Mouse (Mus musculus) spleen, adult 18-20 months (tissue): ENCODE results near the gene Zxdc.

Experiments used
- DNase-seq, 2 experiments: peaks; one replicate each; pipeline ENCODE4 v3.0.0; 2022; ENCODE audit warnings: mixed read lengths in 2 of 2

Gene Zxdc

DNA sequence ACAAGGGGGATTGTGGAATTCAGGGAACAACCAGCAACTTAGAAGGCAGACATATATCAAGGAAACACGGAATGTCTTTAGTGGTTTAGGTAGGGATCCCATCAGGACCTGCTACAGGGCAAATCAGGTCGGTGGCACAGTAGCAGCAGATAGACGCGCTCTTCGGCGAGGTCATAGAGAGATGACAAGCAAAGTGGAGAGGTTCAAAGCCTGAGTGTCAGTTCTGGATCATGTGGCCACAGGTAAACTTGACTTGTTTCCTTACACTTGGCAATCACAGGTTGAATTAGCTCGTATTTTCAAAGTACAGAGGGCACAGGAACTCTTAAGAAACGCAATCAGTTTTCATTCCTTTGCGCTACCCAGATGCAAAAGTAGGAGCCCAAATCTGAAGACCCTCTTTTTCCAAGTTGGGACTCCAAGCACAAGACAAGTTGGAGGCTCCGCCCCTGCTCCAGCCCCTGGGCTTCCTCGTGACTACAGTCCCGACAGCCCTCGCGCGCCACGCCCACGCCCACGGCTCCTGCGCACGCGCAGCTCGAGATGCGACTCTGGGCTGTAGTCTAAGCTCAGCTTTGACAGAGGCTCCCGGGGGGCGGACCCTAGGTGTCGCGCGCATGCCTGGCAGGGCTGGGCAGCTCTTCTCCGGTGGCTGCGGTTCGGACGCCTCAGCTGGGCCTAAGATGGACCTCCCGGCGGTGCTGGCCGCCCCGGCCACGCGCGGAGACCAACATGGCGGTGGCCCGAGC lies at the start of gene Zxdc:
Gene Zxdc (plus strand): TSS at position 517 of the 749 bp plus-strand sequence.
- DNase-seq = peak; percentile 97 to 98

DNA sequence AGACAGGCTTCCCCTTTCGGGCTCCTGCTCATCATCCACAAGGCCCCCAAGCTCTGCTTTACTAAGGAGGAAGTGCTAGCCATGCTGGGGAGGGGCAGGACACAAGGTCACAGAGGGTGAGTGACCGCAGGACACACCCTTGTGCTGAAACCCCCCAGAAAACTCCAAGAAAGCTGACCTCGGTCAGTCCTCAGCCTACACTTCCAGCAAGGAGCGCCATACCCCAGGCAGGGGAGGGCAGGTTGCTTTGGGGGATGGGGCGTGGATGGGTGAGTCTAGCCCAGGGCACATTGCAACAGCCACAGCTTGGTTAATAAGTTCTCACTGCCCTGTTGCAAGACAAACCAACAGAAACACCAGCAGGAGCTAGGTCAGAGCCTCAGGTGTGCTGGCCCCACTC lies 48.9 kb upstream of the Zxdc start:
- no peak for DNase-seq

DNA sequence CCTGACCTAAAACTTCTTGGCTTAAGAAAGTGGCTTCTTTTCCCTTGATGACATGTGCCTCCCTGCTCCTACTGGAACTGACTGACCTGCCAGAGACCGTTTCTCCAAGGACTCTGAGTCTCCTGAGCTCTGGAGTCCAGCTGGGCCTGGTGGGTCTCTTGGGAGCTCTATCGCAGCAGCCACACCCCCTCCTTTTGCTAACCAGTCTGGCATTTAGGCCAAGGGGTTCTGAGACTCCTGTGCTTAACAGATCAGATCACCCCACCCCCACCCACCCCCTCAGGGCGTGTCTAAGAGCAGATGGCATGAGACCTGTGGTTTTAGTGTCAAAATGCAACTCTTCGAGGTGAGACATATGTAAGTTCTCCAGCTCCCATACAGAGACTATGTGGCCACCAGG lies 47.5 kb upstream of the Zxdc start:
- DNase-seq = no peak

GRCm38 (mm10) chr6:90324026-90324425 lies 45.3 kb upstream of the Zxdc start:
- no peak for DNase-seq

DNA sequence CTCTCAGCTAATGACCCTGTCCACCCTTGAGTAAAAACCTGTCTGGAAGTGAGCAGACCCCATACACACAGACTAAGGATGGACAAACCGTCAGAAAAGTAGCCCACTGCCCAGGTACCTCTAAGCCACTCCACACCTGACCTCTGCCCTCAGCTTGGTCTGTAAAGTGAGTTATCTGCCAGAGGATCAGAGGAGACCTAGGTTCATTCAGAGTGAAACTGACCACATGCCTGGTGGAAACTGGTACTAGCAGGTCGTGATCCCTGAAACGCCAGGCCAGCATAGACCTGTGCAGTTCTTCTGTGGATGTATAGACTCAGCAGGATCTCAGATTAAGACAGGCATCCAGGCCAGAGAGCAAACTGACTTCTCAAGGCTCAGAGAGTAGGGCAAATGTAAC lies 44.8 kb upstream of the Zxdc start:
- DNase-seq = no peak

DNA sequence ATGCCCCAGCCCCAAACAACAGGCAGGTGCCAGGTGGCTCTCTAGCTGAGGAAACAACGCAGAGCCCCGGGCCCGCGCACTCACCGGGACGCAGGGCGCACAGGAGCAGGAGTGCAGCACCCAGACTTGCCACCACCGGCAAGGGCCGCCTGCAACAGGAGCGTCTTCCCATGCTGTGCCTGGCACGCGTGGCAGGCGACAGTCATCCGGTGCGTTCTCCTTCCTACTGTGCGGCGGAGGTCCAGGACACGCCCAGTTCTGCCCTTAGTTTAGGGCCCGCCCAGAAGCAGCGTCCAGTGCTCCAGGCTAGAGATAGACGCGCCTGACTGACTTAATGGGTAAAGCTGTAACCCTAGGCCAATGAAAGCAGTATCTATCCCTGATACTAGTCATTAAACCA lies 44.3 kb upstream of the Zxdc start, which contains the start of gene Chst13:
Gene Chst13 (minus strand): TSS at position 195 of the 400 bp plus-strand sequence.
- no peak for DNase-seq

DNA sequence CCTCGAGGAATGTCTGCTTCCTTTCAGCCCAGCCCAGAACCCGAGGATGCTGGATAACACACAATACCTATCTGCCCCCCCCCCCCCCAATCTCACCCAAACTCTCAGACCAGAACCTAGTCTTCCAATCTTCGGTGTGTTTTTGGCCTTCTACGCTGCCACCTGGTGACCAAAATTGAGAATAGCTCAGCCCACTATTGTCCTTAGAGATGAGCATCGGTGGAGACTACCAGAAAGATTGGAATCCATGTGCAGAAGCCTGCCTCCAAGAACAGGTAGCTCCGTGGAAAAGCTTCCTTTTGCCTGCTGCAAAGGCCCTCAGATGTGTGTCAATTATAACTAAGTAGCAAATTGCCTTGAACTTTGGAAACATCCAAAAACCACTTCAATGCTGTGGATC lies 41.6 kb upstream of the Zxdc start:
- DNase-seq = no peak

GRCm38 (mm10) chr6:90329953-90330352 lies 39.3 kb upstream of the Zxdc start:
- no peak for DNase-seq

DNA sequence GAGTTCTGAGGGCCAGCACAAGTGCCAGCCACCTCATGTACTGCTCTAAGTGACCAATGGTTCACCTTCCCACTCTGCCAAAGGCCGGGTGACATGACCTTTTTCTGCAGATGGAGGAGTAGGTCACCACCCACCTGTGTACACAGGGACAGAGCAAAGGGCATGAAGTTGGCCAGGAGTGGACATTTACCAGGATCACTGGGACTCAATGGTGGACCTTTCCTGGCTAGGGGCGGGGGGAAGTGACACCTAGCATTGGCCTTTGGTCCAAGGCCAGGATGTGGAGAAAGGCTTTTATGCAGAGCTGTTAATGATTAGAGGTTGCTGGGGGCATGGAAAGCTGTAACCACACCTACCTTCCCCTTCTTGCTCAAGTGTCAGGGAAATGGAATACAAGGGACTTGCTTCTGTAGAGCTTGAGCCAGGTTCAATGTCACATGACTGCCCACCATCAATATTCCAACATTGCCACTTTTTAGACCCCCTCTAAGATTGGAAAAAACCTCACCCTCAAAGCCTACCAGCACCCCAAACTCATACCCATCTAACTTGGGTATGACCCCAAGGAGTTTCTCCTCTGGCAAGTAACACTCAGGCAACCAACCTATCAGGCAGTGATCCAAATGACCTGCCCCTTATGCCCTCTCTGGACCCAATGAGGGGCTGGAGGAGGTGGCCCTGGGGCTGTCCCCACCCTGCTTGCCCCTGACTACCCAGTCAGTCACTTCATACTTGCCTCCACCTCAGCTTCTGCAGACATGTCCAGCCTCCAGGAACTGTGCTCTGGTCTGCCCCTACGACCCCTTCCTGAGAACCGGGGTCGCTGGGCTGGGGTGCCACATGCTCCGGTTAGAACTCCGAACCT lies 36.5 kb upstream of the Zxdc start, which contains the start of gene Uroc1:
Gene Uroc1 (plus strand): TSS at position 724 of the 865 bp plus-strand sequence.
- DNase-seq = no peak

GRCm38 (mm10) chr6:90334244-90334643 lies 35.0 kb upstream of the Zxdc start:
- DNase-seq = no peak

DNA sequence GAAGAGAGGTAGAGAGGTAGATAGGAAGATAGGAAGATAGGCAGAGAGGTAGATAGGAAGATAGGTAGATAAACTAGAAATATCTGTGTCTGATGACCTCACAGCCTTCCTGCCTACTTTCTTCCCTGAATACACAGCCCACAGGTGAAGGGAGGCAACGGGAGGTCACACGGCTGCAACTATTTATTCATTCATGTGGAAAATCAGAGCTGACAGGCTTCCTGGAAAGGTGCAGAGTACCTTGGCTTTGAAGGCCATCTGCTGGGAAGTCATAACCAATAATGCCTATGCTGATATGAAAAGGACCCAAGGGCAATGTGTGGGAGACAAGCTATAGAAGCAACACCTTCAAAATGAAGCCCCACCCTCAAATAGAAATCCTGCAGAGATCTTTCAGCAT lies 26.9 kb upstream of the Zxdc start:
- no peak for DNase-seq

- DNase-seq = no peak
Measured at GRCm38 (mm10) chr6:90347183-90347582, 22.1 kb upstream of the Zxdc start.

DNA sequence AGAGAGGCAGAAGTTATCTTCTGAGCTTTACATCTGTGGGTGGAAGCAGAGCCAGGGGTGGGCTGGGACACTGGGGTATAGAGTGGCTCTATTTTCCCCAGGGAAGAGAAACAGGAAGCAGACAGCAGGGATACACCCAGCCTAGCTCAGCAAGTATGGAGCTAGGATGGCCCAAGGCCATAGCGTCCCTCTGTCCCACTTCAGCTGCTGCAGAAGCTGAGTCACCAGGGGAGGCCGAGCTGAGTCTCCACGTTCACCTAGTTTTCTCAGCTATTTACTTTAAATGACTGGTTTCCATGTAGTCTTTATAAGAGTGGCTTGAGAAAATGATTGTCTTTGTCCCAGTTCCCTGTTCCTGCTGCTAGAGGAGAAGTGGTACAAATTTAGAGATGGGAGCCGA lies 20.8 kb upstream of the Zxdc start:
- no peak for DNase-seq

GRCm38 (mm10) chr6:90350011-90350410 lies 19.3 kb upstream of the Zxdc start:
- no peak for DNase-seq

DNA sequence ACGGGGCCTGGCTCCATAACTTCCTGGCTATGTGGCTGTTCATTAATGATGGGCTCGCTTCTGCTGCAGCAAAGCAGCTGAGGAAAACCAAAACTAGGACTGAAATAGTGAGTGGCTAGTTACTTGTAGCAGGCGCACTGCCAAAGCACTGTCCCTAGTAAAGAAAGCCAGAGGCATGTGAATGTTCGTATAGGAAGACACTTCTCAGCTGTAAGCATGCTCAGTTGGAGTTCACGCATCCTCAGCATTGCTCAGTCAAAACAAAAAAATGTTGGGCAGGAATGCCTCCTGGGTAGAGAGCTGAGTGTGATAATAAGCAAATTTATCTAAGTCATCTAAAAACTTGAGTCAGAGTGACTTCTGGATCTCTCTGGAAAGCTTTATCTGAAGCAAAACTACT lies 11.2 kb upstream of the Zxdc start:
- DNase-seq = no peak

- no peak for DNase-seq
Measured at GRCm38 (mm10) chr6:90359445-90359844, 9.8 kb upstream of the Zxdc start.

DNA sequence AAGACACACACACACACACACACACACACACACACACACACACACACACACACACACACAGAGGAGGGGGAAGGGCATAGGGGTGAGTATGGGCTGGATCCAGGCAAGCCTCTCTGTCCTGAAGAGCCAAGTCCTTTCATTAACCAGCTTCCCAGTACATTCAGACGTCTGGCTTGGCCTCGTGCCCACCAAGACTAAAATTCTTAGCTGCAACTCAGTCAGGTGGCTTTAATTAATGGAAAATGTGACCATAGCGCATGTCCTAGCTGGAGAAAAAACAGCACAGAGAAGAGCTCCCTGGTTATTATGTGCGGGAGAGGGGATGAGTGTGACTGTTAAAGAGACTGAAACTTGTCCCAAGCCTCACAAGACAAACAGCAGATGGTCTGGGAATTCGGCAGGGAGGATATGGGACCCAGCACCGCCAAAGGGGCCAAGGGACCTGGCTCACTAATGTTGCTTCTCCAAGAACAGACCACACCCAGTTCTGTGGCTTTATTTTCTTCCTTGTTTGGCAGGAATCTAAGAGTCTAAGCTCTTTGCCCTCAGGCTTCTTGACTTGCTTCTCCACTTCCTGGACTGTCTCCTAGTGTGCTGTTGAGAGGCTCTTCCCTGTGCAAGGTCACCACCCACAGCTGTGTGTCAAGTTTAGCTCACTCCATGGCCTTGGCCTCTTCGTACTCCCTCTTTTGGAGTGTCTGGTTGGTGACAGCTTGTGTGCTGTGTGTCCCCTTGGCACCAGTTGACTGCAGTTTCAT lies 9.1 kb upstream of the Zxdc start:
- DNase-seq = no peak

DNA sequence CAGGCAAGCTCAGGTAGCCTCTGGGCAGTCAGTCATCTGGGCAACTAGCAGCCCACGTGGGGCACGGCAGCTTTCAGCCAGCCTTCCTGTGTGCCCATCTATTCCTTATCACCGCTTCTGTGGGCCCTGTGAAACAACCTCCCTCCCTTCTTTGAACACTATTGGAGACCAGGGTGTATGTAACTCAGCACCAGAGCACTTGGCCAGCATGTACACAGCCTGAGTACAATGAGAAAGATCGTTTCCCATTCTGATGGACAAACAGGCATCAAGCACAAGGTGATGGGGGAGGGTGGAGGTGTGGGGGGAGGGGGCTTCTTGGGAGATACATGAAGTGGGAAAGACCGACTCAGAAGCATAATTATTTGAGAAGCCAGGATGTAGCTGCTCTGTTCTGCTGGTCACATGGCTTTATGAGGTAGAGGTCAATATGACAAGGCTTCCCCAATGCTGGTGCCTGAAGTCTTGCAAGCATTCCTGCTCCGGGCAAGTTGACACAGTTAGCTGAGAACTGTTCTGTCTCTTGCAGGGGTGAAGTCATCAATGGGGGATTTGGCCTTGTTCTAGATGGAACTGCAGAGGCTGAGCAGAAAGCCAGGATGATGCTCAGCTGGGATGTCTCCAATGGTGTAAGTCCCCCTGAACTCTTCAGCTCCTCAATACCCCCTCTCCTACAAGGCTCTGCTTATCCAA lies 8.2 kb upstream of the Zxdc start:
- DNase-seq = no peak

- no peak for DNase-seq
Measured at GRCm38 (mm10) chr6:90363301-90363700, 6.0 kb upstream of the Zxdc start.

DNA sequence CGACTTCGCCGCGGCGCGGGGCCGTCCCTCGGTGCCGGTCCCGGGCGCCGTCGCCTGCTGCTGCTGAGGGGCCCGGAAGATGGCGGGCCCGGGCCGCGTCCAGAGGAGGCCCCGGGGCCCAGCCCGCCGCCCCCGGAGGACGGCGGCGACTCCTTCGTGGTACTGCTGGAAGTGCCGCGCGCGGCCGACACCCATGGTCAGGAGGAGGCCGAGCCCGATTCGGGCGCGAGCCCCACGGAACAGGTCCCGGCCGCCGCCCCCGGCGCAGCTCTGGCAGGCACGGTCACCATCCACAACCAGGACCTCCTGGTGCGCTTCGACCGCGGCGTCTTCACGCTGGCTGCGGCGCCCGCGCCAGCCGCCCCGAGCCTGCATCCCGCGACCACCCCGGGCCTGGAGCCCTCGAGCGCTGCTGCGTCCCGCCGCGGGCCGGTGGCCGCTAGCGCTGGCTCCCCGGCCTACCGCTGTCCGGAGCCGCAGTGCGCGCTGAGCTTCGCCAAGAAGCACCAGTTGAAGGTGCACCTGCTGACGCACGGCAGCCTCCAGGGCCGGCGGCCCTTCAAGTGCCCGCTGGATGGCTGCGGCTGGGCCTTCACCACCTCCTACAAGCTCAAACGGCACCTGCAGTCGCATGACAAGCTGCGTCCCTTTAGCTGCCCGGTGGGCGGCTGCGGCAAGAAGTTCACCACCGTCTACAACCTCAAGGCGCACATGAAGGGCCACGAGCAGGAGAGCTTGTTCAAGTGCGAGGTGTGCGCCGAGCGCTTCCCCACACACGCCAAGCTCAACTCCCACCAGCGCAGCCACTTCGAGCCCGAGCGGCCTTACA lies 647 bp downstream of the Zxdc start:
- DNase-seq = peak; percentile 9 to 33

DNA sequence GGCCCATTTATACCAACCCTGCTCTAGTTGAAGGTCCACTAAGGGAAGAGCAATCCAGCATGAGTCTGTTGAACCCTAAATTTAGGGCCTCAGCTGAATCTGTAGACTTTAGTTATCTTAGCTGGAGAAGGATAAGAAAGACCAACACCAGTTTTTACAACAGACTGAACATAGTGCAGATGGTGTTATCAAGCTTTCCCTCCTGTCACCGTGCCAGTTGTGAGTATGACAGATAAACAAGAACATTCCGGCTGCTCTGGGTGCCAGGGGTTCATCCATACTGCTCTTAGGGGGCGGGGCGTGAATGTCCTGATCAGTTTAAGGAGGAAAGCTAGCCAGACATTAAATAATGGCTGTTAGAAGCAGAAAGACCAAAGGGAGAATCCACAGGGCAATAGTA lies 5.4 kb downstream of the Zxdc start:
- DNase-seq = no peak

- no peak for DNase-seq
Measured at GRCm38 (mm10) chr6:90377708-90378107, 8.4 kb downstream of the Zxdc start.
